ENCODE assay signal across 8 mouse cellular contexts in genomic region chrX:60403764-60404667, GRCm38 (mm10).
A peak's percentile ranks its signal among the peaks of the same experiment; 100 is the strongest.
DNase-seq lines count a peak whose midpoint lies in the region; ATAC-seq and TF ChIP-seq lines count a peak whose summit lies in the region.

No protein-coding gene starts in this region.

- DNase-seq in ES-CJ7 (ENCODE audit: low read depth, low spot score): peak; percentile 14
- DNase-seq in c-Kit-positive CD71-positive TER-119-negative erythroid progenitor cells, embryonic 14.5 days (ENCODE audit: low read depth): peak; percentile 17
- DNase-seq in forebrain, embryonic 10.5 days (ENCODE audit: extremely low spot score, low spot score): peak; percentile 54
- peak; percentile 56 to 81 for DNase-seq in kidney, postnatal 36 days
- peak; percentile 73 for DNase-seq in lung, embryonic 14.5 days
- DNase-seq in ovary, postnatal 10 days (ENCODE audit: low spot score): peak; percentile 45
- peak; percentile 57 for DNase-seq in thymus, postnatal 0 days (ENCODE audit: low spot score)

- peaks cover 24% of the 10 kb centered on the region for H3K4me1 ChIP-seq in forebrain, embryonic 10.5 days
- H3K4me1 ChIP-seq in heart, embryonic 16.5 days (ENCODE audit: control insufficient read depth, insufficient read depth, low read length): no peaks in the 10 kb centered on the region
- H3K4me1 ChIP-seq in lung, embryonic 14.5 days (ENCODE audit: insufficient read depth): no peaks in the 10 kb centered on the region

- peak overlapping the region; percentile 75 for H3K4me3 ChIP-seq in forebrain, embryonic 10.5 days
- H3K4me3 ChIP-seq in heart, embryonic 16.5 days (ENCODE audit: low read length): peak overlapping the region; percentile 77
- H3K4me3 ChIP-seq in lung, embryonic 14.5 days (ENCODE audit: low read depth, low read length): peak overlapping the region; percentile 57

- H3K9ac ChIP-seq in heart, embryonic 16.5 days (ENCODE audit: low read length): peak overlapping the region; percentile 89
- H3K9ac ChIP-seq in lung, embryonic 14.5 days: peak overlapping the region; percentile 82

- WGBS in forebrain, embryonic 10.5 days: 26% methylated on average over 81 of the region's 126 CpGs
- 14% methylated on average over 41 of the region's 126 CpGs for WGBS in heart, embryonic 16.5 days
- WGBS in lung, embryonic 14.5 days: 8% methylated on average over 49 of the region's 126 CpGs

- H3K36me3 ChIP-seq in forebrain, embryonic 10.5 days (replicated peaks): no peaks in the 10 kb centered on the region
- no peaks in the 10 kb centered on the region for H3K36me3 ChIP-seq in heart, embryonic 16.5 days (ENCODE audit: control insufficient read depth, insufficient read depth)
- no peaks in the 10 kb centered on the region for H3K36me3 ChIP-seq in lung, embryonic 14.5 days (ENCODE audit: insufficient read depth)

- ATAC-seq in heart, embryonic 16.5 days (replicated peaks; ENCODE audit: extremely low read depth, insufficient read depth, low FRiP score): peak; percentile 85
- ATAC-seq in lung, embryonic 14.5 days (ENCODE audit: insufficient read depth): peak; percentile 85

- peak overlapping the region; percentile 97 for H3K27ac ChIP-seq in forebrain, embryonic 10.5 days
- peak overlapping the region; percentile 95 for H3K27ac ChIP-seq in heart, embryonic 16.5 days (ENCODE audit: low read length)
- H3K27ac ChIP-seq in lung, embryonic 14.5 days (ENCODE audit: low read depth): peak overlapping the region; percentile 94

- no peak for TF ChIP-seq CTCF in lung, embryonic 14.5 days (IDR thresholded peaks at IDR 0.05; ENCODE audit: low read depth)

- H3K4me2 ChIP-seq in heart, embryonic 16.5 days (ENCODE audit: low read depth, low read length): peak overlapping the region; percentile 65
- peak overlapping the region; percentile 62 for H3K4me2 ChIP-seq in lung, embryonic 14.5 days

- peaks cover 5% of the 10 kb centered on the region; the same call in 1 of the 2 replicates for H3K9me3 ChIP-seq in forebrain, embryonic 10.5 days
- H3K9me3 ChIP-seq in heart, embryonic 16.5 days (replicated peaks; ENCODE audit: control insufficient read depth, low read length): no peaks in the 10 kb centered on the region
- no peaks in the 10 kb centered on the region for H3K9me3 ChIP-seq in lung, embryonic 14.5 days (ENCODE audit: low read depth, low read length)

- no peaks in the 10 kb centered on the region for H3K27me3 ChIP-seq in forebrain, embryonic 10.5 days (ENCODE audit: poor library complexity, severe bottlenecking)
- H3K27me3 ChIP-seq in heart, embryonic 16.5 days (ENCODE audit: control insufficient read depth, insufficient read depth, low read length): no peaks in the 10 kb centered on the region
- H3K27me3 ChIP-seq in lung, embryonic 14.5 days (ENCODE audit: insufficient read depth, low read length): no peaks in the 10 kb centered on the region

Comparison
In these comparisons a context has a peak if more than half of its experiments do, and no peak if none do; other contexts are left out.
1. Peak in every context shown above with its lines: DNase-seq, ATAC-seq, H3K4me3 ChIP-seq and H3K27ac ChIP-seq.
2. DNase-seq: peak in every context shown above with its lines; median percentile 73 in lung, embryonic 14.5 days; 68 in kidney, postnatal 36 days; 57 in thymus, postnatal 0 days; 54 in forebrain, embryonic 10.5 days; 45 in ovary, postnatal 10 days; 17 in c-Kit-positive CD71-positive TER-119-negative erythroid progenitor cells, embryonic 14.5 days; 14 in ES-CJ7.